1 mouse cellular context compared by ENCODE assay signal in the genomic region with DNA sequence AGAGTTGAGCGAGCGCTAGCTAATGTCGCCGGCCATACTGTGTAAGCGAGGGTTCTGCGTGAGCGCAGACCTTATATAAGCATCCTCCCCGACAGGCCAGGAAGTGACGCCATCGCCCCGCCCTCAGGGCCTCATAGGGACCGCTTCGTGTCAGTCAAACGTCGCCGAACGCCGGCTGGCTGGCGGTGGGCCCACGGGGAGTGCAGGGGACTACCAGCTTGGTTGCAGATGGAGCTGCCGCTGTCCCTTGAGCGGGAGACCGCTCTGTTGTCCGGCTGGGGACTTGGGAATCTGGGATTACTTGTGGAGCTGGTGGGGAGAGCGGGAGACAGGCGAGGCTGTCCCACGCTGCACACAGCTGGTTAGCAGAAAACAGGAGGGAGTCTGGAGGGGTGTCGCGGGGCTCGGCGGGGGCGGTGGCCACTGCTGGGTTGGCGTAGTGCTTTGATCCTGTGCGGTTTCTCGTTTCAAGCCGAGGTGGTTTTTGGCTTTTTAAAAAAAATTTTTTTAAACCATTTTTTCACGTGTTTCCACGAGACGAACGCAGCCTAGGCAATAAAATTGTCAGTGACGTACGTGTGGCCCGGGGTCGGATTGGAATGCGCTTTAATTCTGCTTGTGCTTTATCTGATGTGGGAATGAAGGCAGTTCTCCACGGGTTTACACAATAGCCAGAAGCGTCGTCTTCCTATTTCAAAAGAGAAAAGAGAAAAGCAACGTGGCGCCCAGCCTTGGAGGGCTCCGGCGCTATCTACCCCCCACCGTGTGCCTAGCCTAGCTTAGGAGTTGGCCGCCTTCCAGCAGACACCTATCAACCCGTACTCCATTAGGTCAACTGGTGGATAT.
TF ChIP-seq lines count a peak whose summit lies in the region.

A gene (minus strand): TSS at position 47 of the 846 bp plus-strand sequence.

TF ChIP-seq in CH12.LX, 34 proteins besides CTCF, POLR2A, EP300 and RAD21 (continued from another document):
- TF ChIP-seq SIN3A (IDR thresholded peaks at IDR 0.05; ENCODE audit: low read length) = peak; percentile 76; the same call in 1 of the 2 replicates
- TF ChIP-seq CHD2 (IDR thresholded peaks at IDR 0.05; ENCODE audit: low read length) = peak; percentile 79
- no peak; the same call in 1 of the 2 replicates for TF ChIP-seq NELFE (IDR thresholded peaks at IDR 0.05; ENCODE audit: low read depth, low read length)
- TF ChIP-seq TCF12 (IDR thresholded peaks at IDR 0.05; ENCODE audit: low read depth, low read length) = peak; percentile 89
- no peak for TF ChIP-seq USF1 (IDR thresholded peaks at IDR 0.05; ENCODE audit: low read depth, low read length)
- no peak for TF ChIP-seq RCOR1 (conservative IDR thresholded peaks at IDR 0.05; ENCODE audit: low read depth, low read length)
- TF ChIP-seq ETS1 (conservative IDR thresholded peaks at IDR 0.05; ENCODE audit: low read depth, low read length) = no peak; the same call in 1 of the 2 replicates
- no peak for TF ChIP-seq ZC3H11A (IDR thresholded peaks at IDR 0.05; ENCODE audit: low read depth, low read length)
- peak; percentile 45; the same call in 1 of the 2 replicates for TF ChIP-seq ZNF384 (IDR thresholded peaks at IDR 0.05; ENCODE audit: low read depth, low read length)
- TF ChIP-seq SMC3 (IDR thresholded peaks at IDR 0.05; ENCODE audit: low read depth, low read length) = no peak
- TF ChIP-seq MAZ (IDR thresholded peaks at IDR 0.05; ENCODE audit: low read depth, low read length) = peak; percentile 33; the same call in 1 of the 2 replicates
- TF ChIP-seq ELF1 (IDR thresholded peaks at IDR 0.05; ENCODE audit: low read depth, low read length) = peak; percentile 45; the same call in 1 of the 2 replicates
- peak; percentile 44; the same call in 1 of the 2 replicates for TF ChIP-seq BHLHE40 (IDR thresholded peaks at IDR 0.05; ENCODE audit: low read depth, low read length)
- TF ChIP-seq NRF1 (IDR thresholded peaks at IDR 0.05; ENCODE audit: low read depth, low read length) = peak; percentile 21; the same call in 1 of the 2 replicates
- TF ChIP-seq JUND (conservative IDR thresholded peaks at IDR 0.05; ENCODE audit: low read depth, low read length) = no peak
- 0 out of 2 replicates have a peak, but pooled peaks have one; percentile 66 for TF ChIP-seq POLR2AphosphoS2 (IDR thresholded peaks at IDR 0.05; ENCODE audit: low read depth, low read length)
- peak; percentile 97 for TF ChIP-seq TBP (conservative IDR thresholded peaks at IDR 0.05; ENCODE audit: low read depth, low read length)
- 0 out of 2 replicates have a peak, but pooled peaks have one; percentile 30 for TF ChIP-seq MEF2A (IDR thresholded peaks at IDR 0.05; ENCODE audit: borderline replicate concordance, low read depth, low read length)
- TF ChIP-seq KAT2A (IDR thresholded peaks at IDR 0.05; ENCODE audit: insufficient replicate concordance, low read length) = 0 out of 2 replicates have a peak, but pooled peaks have one; percentile 41
- no peak for TF ChIP-seq ZKSCAN1 (IDR thresholded peaks at IDR 0.05; ENCODE audit: borderline replicate concordance, low read depth, low read length)
- TF ChIP-seq MAFK (IDR thresholded peaks at IDR 0.05; ENCODE audit: insufficient replicate concordance, low read length) = no peak
- TF ChIP-seq IRF4 (IDR thresholded peaks at IDR 0.05; ENCODE audit: low read depth, low read length) = no peak
- peak; percentile 39; the same call in 1 of the 2 replicates for TF ChIP-seq ZMIZ1 (IDR thresholded peaks at IDR 0.05; ENCODE audit: low read depth, low read length)
TF ChIP-seq in CH12.LX: peak in this region for 17.
